Mouse (Mus musculus) hindbrain, embryonic 15.5 days (tissue): ENCODE data around the gene Bmp7. TPM values are rescaled to one million over a fixed set of nuclear protein-coding genes. Genes with fewer than 3 reads are reported as not detected.
A peak's percentile ranks its signal among the peaks of the same experiment; 100 is the strongest.

Source experiments
- ATAC-seq: fragments of 200-750 bp; cut with Nextera tagmentation; 2 replicates; pipeline ENCODE4 v1.8.0; 2017; ENCODE audit warnings: low read depth, moderate number of reproducible peaks, moderate TSS enrichment; ENCODE audit not compliant: low FRiP score
- H3K27ac ChIP-seq: fragments of 300-500 bp; sonication (generic); replicated peaks from 2 replicates; pipeline ENCODE4 v1.5.1; 2015; ENCODE audit warnings: mild to moderate bottlenecking, inconsistent platforms
- H3K27me3 ChIP-seq: fragments of 300-500 bp; sonication (generic); 2 replicates; pipeline ENCODE4 v1.6.1; 2015; ENCODE audit warnings: control low read depth, inconsistent platforms
- H3K36me3 ChIP-seq: fragments of 300-500 bp; sonication (generic); 2 replicates; pipeline ENCODE4 v1.6.1; 2015; ENCODE audit warnings: control low read depth, inconsistent platforms
- H3K4me1 ChIP-seq: fragments of 300-500 bp; sonication (generic); replicated peaks from 2 replicates; pipeline ENCODE4 v1.6.1; 2015; ENCODE audit warnings: control low read depth, inconsistent platforms
- H3K4me2 ChIP-seq: fragments of 300-500 bp; sonication (generic); 2 replicates; pipeline ENCODE4 v1.6.1; 2015; ENCODE audit warnings: moderate library complexity, mild to moderate bottlenecking, inconsistent platforms
- H3K4me3 ChIP-seq: fragments of 300-500 bp; sonication (generic); 2 replicates; pipeline ENCODE4 v1.5.1; 2015; ENCODE audit warnings: mild to moderate bottlenecking, inconsistent platforms
- H3K9ac ChIP-seq: fragments of 300-500 bp; sonication (generic); 2 replicates; pipeline ENCODE4 v1.6.1; 2015; ENCODE audit warnings: inconsistent platforms
- H3K9me3 ChIP-seq: fragments of 300-500 bp; sonication (generic); 2 replicates; pipeline ENCODE4 v1.6.1; 2016; ENCODE audit warnings: control low read depth, inconsistent platforms
- WGBS: fragments of 180-500 bp; shearing (Covaris S2); methylation state at CpG from one replicate; pipeline ENCODE4 v1.1.7; 2015; 5-methylcytosine and 5-hydroxymethylcytosine counted together
- polyA plus RNA-seq: library from polyadenylated mRNA; unstranded; fragments of >200 nt; fragmentation: Nextera tagmentation; extraction: Ambion mirVana; gene quantifications from 2 replicates; pipeline ENCODE4 v1.2.1, GENCODE M21; 2015

Bmp7 gene
- polyA plus RNA-seq, 1 experiment from 2014 or later: 16.6 TPM

- WGBS: under 1% methylated on average over 57 of the region's 57 CpGs
- Histone ChIP-seq H3K4me1 (peaks cover 55% of the 10 kb centered on the region), H3K27me3 (peaks cover 79% of the 10 kb centered on the region), H3K4me2 (peak overlapping the region; percentile 85), H3K4me3 (peak overlapping the region; percentile 44), H3K9me3 (no peaks in the 10 kb centered on the region), H3K27ac (peak overlapping the region; percentile 52; the same call in 1 of the 2 replicates), H3K9ac (peak overlapping the region; percentile 34; the same call in 1 of the 2 replicates), H3K36me3 (no peaks in the 10 kb centered on the region)
- ATAC-seq: no peak
These were observed 1.1 kb downstream of the Bmp7 start for GRCm38 (mm10) chr2:172938761-172939638.

- no peak for ATAC-seq
- Histone ChIP-seq H3K27ac (peak overlapping the region; percentile 21; the same call in 1 of the 2 replicates), H3K27me3 (peaks cover 70% of the 10 kb centered on the region), H3K4me3 (peak overlapping the region; percentile 44), H3K4me2 (peak overlapping the region; percentile 85), H3K9me3 (no peaks in the 10 kb centered on the region), H3K9ac (peak overlapping the region; percentile 16; the same call in 1 of the 2 replicates), H3K4me1 (peaks cover 62% of the 10 kb centered on the region), H3K36me3 (no peaks in the 10 kb centered on the region)
- WGBS: 15% methylated on average over 12 of the region's 12 CpGs
These were observed 2.6 kb downstream of the Bmp7 start for GRCm38 (mm10) chr2:172937326-172938190.

GRCm38 (mm10) chr2:172936844-172937243 is 3.3 kb downstream of the Bmp7 start:
- Histone ChIP-seq H3K36me3 (no peaks in the 10 kb centered on the region), H3K4me1 (peaks cover 62% of the 10 kb centered on the region), H3K9ac (no peak overlapping the region), H3K4me3 (no peak overlapping the region), H3K27ac (no peak overlapping the region), H3K9me3 (no peaks in the 10 kb centered on the region), H3K27me3 (peaks cover 66% of the 10 kb centered on the region), H3K4me2 (peak overlapping the region; percentile 7; the same call in 1 of the 2 replicates)
- 24% methylated on average over 5 of the region's 5 CpGs for WGBS
- ATAC-seq: no peak

GRCm38 (mm10) chr2:172935776-172936562 is 4.2 kb downstream of the Bmp7 start:
- Histone ChIP-seq H3K27me3 (peaks cover 57% of the 10 kb centered on the region), H3K4me1 (peaks cover 62% of the 10 kb centered on the region), H3K9ac (no peak overlapping the region), H3K27ac (0 out of 2 replicates have a peak overlapping the region, but pooled peaks have one; percentile 39), H3K4me3 (no peak overlapping the region), H3K4me2 (peak overlapping the region; percentile 30), H3K9me3 (no peaks in the 10 kb centered on the region), H3K36me3 (no peaks in the 10 kb centered on the region)
- 23% methylated on average over 12 of the region's 12 CpGs for WGBS
- no peak for ATAC-seq

GRCm38 (mm10) chr2:172934891-172935740 is 5.0 kb downstream of the Bmp7 start:
- no peak for ATAC-seq
- H3K4me2 ChIP-seq: peak overlapping the region; percentile 30
- no peaks in the 10 kb centered on the region for H3K36me3 ChIP-seq
- 5% methylated on average over 30 of the region's 30 CpGs for WGBS
- H3K4me3 ChIP-seq: no peak overlapping the region
- H3K9ac ChIP-seq: peak overlapping the region; percentile 11; the same call in 1 of the 2 replicates
- H3K4me1 ChIP-seq: peaks cover 54% of the 10 kb centered on the region
- peaks cover 54% of the 10 kb centered on the region for H3K27me3 ChIP-seq
- no peaks in the 10 kb centered on the region for H3K9me3 ChIP-seq
- peak overlapping the region; percentile 39; the same call in 1 of the 2 replicates for H3K27ac ChIP-seq

- H3K4me3 ChIP-seq: peak overlapping the region; percentile 14
- no peaks in the 10 kb centered on the region for H3K9me3 ChIP-seq
- H3K36me3 ChIP-seq: no peaks in the 10 kb centered on the region
- peaks cover 47% of the 10 kb centered on the region for H3K27me3 ChIP-seq
- no peak overlapping the region for H3K9ac ChIP-seq
- H3K4me2 ChIP-seq: peak overlapping the region; percentile 46
- peaks cover 47% of the 10 kb centered on the region for H3K4me1 ChIP-seq
- peak overlapping the region; percentile 71 for H3K27ac ChIP-seq
- 3% methylated on average over 8 of the region's 8 CpGs for WGBS
- no peak for ATAC-seq
These were observed 5.7 kb downstream of the Bmp7 start for GRCm38 (mm10) chr2:172934420-172934788.

- Histone ChIP-seq H3K27me3 (peaks cover 41% of the 10 kb centered on the region), H3K4me3 (peak overlapping the region; percentile 14), H3K9me3 (no peaks in the 10 kb centered on the region), H3K36me3 (no peaks in the 10 kb centered on the region), H3K4me1 (peaks cover 42% of the 10 kb centered on the region), H3K9ac (no peak overlapping the region), H3K27ac (peak overlapping the region; percentile 71), H3K4me2 (peak overlapping the region; percentile 46)
- WGBS: 1% methylated on average over 34 of the region's 34 CpGs
- ATAC-seq: peak; percentile 43
These were observed 6.3 kb downstream of the Bmp7 start for GRCm38 (mm10) chr2:172933631-172934419.

GRCm38 (mm10) chr2:172931137-172931898 is 8.8 kb downstream of the Bmp7 start:
- no peak overlapping the region for H3K4me3 ChIP-seq
- H3K27ac ChIP-seq: no peak overlapping the region
- H3K4me2 ChIP-seq: no peak overlapping the region
- 80% methylated on average over 17 of the region's 17 CpGs for WGBS
- peaks cover 19% of the 10 kb centered on the region; the same call in 1 of the 2 replicates for H3K27me3 ChIP-seq
- peaks cover 25% of the 10 kb centered on the region for H3K4me1 ChIP-seq
- H3K9ac ChIP-seq: no peak overlapping the region
- H3K9me3 ChIP-seq: no peaks in the 10 kb centered on the region
- H3K36me3 ChIP-seq: no peaks in the 10 kb centered on the region
- no peak for ATAC-seq

- ATAC-seq: no peak
- H3K9ac ChIP-seq: no peak overlapping the region
- WGBS: 75% methylated on average over 14 of the region's 14 CpGs
These were observed 10.2 kb downstream of the Bmp7 start for GRCm38 (mm10) chr2:172929905-172930436.

More at GRCm38 (mm10) chr2:172929905-172930436, 10.2 kb downstream of the Bmp7 start:
- Histone ChIP-seq H3K4me2 (no peak overlapping the region), H3K27me3 (peaks cover 11% of the 10 kb centered on the region; the same call in 1 of the 2 replicates), H3K4me3 (no peak overlapping the region), H3K27ac (no peak overlapping the region), H3K36me3 (no peaks in the 10 kb centered on the region), H3K4me1 (peaks cover 16% of the 10 kb centered on the region), H3K9me3 (no peaks in the 10 kb centered on the region)
